Mouse (Mus musculus): ENCODE results near the gene Olfr743. TPM values are rescaled to one million over a fixed set of nuclear protein-coding genes. Genes with fewer than 3 reads are reported as not detected.

Gene Olfr743
- not detected in 4 replicates for total RNA-seq (2023)

DNA sequence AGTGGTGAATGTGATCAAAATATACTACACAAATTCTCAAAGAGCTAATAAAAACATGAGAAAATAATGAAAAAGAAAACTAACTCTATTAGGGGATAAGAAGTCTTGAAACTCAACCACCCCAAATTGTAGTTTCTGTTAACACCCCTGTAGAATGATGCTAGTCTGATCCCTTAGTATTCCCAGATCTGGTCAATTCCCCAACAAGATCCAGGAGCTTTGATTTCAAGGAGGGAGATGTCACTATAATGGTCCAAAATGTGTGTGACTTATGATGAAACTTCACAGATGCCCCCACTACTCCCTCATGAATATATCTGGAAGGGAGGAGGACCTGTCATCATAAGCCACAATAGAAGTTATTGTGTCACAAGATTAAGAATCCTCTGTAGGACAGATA lies at the start of gene Olfr743:
TSS of gene Olfr743 (plus strand) at position 301 of the 400 bp plus-strand sequence.

DNA sequence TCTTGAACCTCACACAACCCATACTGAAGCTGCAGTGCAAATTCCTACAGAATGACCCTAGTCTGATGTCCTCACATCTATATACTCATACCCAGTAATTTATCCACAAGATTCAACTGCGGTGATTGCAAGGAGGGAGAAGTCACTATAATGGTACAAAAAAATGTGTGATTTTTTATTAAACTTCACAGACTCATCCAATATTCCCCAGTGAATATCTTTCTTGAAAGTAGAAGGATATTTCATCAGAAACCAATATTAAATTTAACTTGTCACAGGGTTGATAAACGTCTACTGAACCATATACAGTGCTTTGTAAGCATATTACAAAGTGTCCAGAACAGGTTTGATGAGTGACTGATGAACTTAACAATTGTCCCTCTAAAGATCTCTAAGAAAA lies 49.2 kb upstream of the Olfr743 start, which contains the start of gene Olfr741:
TSS of gene Olfr741 (plus strand) at position 301 of the 400 bp plus-strand sequence.

DNA sequence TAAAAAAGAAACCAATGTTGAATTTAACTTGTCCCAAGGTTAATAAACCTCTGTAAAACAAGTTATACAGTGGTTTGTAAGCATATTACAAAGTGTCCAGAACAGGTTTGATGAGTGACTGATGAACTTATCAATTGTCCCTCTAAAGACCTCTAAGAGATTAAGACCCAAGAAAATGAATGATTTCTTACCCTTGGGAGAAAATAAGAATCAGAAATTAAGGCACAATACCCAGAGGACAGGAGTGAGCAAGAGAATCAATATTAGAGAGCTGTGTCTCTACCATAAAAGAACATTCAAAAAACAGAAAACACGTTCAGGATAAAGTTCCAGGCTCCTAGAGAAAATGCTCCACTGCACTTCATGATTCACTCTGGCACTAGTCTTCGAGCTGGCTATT lies 18.3 kb upstream of the Olfr743 start, which contains the start of gene Olfr742:
TSS of gene Olfr742 (plus strand) at position 301 of the 400 bp plus-strand sequence.

Other genes starting within 250 kb of the Olfr743 start
- gene Olfr732, start 237.6 kb upstream of the Olfr743 start, total RNA-seq (2023), result not detected in 4 replicates
- not detected in 4 replicates for gene Olfr733, start 220.3 kb upstream of the Olfr743 start, total RNA-seq (2023)
- not detected in 4 replicates for gene Olfr734, start 195.1 kb upstream of the Olfr743 start, total RNA-seq (2023)
- 0.13 TPM in 1 of 4 replicates, not detected in the others for gene Olfr735, start 173.0 kb upstream of the Olfr743 start, total RNA-seq (2023)
- gene Tlr11, start 163.9 kb upstream of the Olfr743 start, total RNA-seq (2023), result not detected in 4 replicates
- gene Olfr736, start 140.7 kb upstream of the Olfr743 start, total RNA-seq (2023), result not detected in 4 replicates
- gene Olfr738, start 114.3 kb upstream of the Olfr743 start, total RNA-seq (2023), result not detected in 4 replicates
- gene Olfr739, start 103.2 kb upstream of the Olfr743 start, total RNA-seq (2023), result not detected in 4 replicates
- not detected in 4 replicates for gene Olfr740, start 76.3 kb upstream of the Olfr743 start, total RNA-seq (2023)
- gene Olfr741, start 49.1 kb upstream of the Olfr743 start, total RNA-seq (2023), result not detected in 4 replicates
- not detected in 4 replicates for gene Olfr742, start 18.2 kb upstream of the Olfr743 start, total RNA-seq (2023)
- not detected in 4 replicates for gene Olfr744, start 93.0 kb downstream of the Olfr743 start, total RNA-seq (2023)
- not detected in 4 replicates for gene Olfr745, start 117.5 kb downstream of the Olfr743 start, total RNA-seq (2023)
- not detected in 4 replicates for gene Olfr746, start 125.2 kb downstream of the Olfr743 start, total RNA-seq (2023)
- not detected in 4 replicates for gene Olfr747, start 171.4 kb downstream of the Olfr743 start, total RNA-seq (2023)
- gene Olfr748, start 185.5 kb downstream of the Olfr743 start, total RNA-seq (2023), result not detected in 4 replicates
- not detected in 4 replicates for gene Olfr749, start 223.3 kb downstream of the Olfr743 start, total RNA-seq (2023)

Data from B cell, adult 62 days (primary cell).